Mouse (Mus musculus): ENCODE measurements at regions not wholly inside any gene's neighbourhood (a gene's known extent, or its start where the extent isn't known, plus 50 kb on each side); places are given as distances from the start of the nearest gene placed in this dataset.
"Not testable (repeated sequence)": the region's sequence is repeated elsewhere in the genome, so short reads cannot be mapped to it uniquely, and the experiment has no call there.

- no peak for DNase-seq (ENCODE audit: low read depth, low spot score)
Measured at GRCm38 (mm10) chr12:51294971-51295477, 52.8 kb upstream of the G2e3 start.

DNA sequence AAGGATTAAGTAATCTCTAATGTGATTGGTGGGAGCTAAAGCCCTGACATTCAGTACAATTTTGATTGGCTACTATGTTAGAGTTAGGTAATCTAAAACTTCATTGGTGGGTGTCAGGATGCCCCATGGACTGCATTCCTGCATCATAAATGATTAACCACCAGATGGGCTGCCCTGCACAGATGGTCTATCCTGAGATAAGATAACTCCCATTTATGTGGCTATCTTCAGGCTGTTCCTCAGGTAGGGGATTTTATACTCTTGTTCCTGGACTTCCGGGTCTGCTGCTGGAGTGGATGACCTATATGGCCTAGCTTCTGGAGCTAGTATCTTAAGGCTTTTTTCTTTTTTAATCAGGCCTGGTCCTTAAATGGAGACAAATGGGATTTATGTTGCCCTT, 69.5 kb upstream of the G2e3 start:
- DNase-seq (ENCODE audit: low read depth, low spot score): no peak

DNA sequence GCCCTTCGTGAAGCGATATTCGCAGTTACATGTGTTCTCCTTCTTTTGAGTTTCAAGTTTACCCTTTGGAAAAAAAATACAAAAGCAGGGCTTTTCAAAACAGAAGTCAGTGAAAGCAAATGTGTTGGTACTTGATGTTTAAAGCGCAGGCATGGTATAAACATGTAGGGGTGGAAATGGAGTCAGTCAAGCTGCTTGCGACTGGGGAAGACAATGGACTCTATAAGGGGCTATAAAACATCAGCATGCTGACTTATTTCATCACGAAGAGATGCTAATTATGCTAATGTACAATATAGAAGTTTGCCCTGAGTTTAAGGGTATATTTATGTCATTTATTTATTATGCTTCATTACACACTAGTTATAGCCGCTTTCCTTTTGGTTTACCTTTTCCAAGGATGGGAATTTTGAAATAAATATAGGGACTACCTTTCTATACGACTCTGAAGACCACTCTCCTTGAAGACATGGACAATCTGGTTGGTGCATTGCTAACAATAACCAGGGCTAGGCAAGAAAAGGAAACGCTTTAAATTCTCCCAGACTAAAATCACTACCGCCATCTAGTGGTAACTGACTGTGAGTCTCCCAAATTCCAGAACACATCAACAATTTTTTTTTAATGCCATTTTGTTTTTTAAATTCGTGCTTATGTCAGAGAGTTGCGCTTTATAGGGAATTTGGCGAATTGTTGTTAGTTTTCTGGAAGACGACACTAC, 71.9 kb upstream of the G2e3 start:
- DNase-seq (ENCODE audit: low read depth, low spot score): peak; percentile 56

DNA sequence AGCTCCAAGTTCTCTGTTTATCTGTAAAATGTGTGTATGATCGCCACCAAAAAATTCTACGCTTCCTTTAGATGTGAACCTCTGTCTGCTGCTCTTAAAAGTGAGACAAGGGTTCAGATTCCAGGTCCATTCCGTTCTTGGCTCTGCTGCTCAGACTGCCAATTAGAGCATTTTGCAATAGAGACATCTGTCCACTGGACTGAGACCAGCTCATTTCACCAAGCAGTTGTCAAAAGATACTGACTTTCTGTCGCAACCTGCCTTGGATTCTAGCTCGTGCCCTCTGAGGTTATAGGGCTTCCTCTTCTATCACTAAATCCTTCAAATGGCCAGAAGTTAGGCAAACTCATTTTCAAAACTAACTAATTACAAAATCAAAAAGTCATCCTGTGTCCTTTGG, 74.4 kb upstream of the G2e3 start:
- DNase-seq (ENCODE audit: low read depth, low spot score): no peak

- no peak for DNase-seq (ENCODE audit: low read depth, low spot score)
Measured at GRCm38 (mm10) chr12:51242839-51243238, 105.0 kb upstream of the G2e3 start.

GRCm38 (mm10) chr12:51241131-51241781, 106.6 kb upstream of the G2e3 start:
- no peak for DNase-seq (ENCODE audit: low read depth, low spot score)

GRCm38 (mm10) chr12:51211691-51212090, 136.2 kb upstream of the G2e3 start:
- DNase-seq (ENCODE audit: low read depth, low spot score): no peak

DNA sequence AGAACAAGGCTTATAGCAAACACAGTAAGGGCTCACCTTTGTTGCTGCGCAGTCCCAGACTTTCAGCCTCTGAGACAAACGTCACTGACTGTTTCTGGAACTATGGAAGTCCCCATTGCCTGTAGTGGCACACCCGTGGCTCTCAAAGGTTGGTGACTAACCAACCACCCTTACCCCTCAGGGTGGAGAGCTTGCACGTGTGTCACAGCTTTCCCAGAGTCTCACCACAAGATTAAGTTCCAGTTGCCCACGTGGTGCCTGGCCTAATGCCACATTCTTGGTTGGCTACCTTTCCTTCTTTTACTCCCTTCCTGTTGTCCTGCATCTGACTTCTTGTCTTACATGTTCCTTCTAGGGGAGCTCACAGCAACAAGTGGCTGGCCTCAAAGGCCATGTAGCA, 151.6 kb upstream of the G2e3 start:
- DNase-seq (ENCODE audit: low read depth, low spot score): no peak

DNA sequence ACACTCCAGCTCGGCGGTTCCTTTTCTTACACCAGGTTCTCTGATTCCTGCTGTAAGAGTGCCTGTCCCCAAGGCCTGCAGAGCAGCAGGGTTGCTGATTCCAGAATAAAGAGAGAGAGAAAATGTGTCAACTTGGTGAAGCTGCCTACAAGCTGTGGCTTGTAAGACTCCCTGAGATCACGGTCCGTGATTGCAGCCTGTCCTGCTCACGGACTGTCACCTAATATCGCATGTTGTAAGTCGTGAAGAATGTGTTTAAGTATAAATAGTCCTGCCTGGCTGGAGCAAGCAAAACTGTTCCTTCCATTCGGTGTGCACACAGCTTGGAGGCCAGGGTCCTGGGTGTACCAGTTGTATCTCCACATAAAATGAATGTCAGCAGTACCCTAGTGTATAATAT, 152.7 kb upstream of the G2e3 start:
- no peak for DNase-seq (ENCODE audit: low read depth, low spot score)

DNA sequence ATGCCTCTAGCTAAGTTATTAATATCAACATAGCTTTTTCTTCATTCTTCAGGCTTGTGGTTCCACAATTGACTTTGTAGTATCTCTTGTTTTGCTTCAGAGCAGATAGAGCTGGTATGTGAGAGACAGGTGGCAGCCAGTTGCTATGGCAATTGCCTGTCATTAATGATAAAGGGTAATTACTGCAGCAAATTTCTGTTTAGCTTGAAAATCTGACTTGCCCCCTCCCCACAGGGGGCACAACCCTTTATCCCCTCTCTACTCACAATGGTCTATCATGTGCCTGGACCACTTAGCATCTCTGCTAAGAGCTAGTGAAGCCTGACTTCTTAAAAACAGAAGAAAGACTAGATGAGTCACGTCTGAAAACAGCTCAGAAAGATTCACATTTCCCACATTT, 157.1 kb upstream of the G2e3 start:
- DNase-seq (ENCODE audit: low read depth, low spot score): no peak

- no peak for DNase-seq (ENCODE audit: low read depth, low spot score)
Measured at GRCm38 (mm10) chr12:51190186-51190585, 157.7 kb upstream of the G2e3 start.

GRCm38 (mm10) chr12:51188229-51188628, 159.6 kb upstream of the G2e3 start:
- DNase-seq (ENCODE audit: low read depth, low spot score): peak; percentile 49

- DNase-seq (ENCODE audit: low read depth, low spot score): no peak
Measured at GRCm38 (mm10) chr12:51187726-51188125, 160.1 kb upstream of the G2e3 start.

- no peak for DNase-seq (ENCODE audit: low read depth, low spot score)
Measured at GRCm38 (mm10) chr12:51185751-51186150, 162.1 kb upstream of the G2e3 start.

GRCm38 (mm10) chr12:51174906-51175756, 172.7 kb upstream of the G2e3 start:
- no peak for DNase-seq (ENCODE audit: low read depth, low spot score)

GRCm38 (mm10) chr12:51165186-51165585, 182.7 kb upstream of the G2e3 start:
- DNase-seq (ENCODE audit: low read depth, low spot score): no peak

- no peak for DNase-seq (ENCODE audit: low read depth, low spot score)
Measured at GRCm38 (mm10) chr12:51160995-51161394, 186.9 kb upstream of the G2e3 start.

DNA sequence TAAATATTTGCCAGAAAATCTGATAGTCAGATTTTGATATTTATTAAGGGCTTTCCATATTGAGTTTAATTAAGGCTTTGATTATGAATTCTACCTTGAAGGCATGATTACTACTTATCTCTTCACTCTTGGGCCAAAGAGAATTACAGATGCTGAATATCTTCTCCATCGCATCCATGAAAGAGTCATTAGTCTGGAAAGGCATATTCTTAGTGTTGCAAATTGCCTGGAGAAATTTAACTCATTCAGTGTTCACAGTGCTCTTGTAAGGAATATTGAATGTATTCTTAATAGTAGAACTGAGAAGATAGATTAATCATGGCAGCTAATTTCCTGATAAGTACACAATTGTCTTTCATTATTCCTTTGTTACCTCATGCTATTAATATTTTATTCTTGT, 187.7 kb upstream of the G2e3 start:
- no peak for DNase-seq (ENCODE audit: low read depth, low spot score)

DNA sequence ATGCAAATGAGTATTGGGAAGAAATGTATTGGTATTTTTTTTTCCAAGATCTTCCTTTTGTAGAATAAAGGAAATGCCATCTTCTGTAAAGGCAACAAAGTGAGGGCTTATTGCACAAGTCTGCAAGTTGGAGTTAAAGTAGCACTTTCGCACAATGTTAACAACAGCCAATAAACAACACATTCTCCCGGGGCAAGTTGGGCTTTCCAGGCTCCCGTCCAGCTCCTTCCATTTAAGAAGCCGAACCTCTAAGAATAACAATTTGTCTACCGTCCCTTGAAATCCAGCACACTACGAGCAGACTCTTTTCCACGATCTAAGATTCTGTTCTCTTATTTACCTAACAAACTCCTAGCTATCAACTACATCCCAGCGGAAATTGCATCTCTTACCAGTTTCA, 199.9 kb upstream of the G2e3 start:
- DNase-seq (ENCODE audit: low read depth, low spot score): no peak

- DNase-seq (ENCODE audit: low read depth, low spot score): no peak
Measured at GRCm38 (mm10) chr12:51143840-51144239, 204.0 kb upstream of the G2e3 start.

GRCm38 (mm10) chr12:51143196-51143595, 204.7 kb upstream of the G2e3 start:
- DNase-seq (ENCODE audit: low read depth, low spot score): no peak

GRCm38 (mm10) chr12:51133676-51134075, 214.2 kb upstream of the G2e3 start:
- DNase-seq (ENCODE audit: low read depth, low spot score): not testable (repeated sequence)
